Comparison of ENCODE assay signal across 28 mouse cellular contexts in genomic region chr3:102746174-102746573, GRCm38 (mm10). TPM values are rescaled to one million over a fixed set of nuclear protein-coding genes. Genes with fewer than 3 reads are reported as not detected.
"Had no signal": no experiment of that assay in that cellular context is flagged by ENCODE, and none has a peak within 500 bp of the region (broad histone marks: within the 10 kb centered on the region; RNA-seq: fewer than 3 reads in every experiment).

No protein-coding gene starts in this region.

- DNase-seq: kidney, adult 18-20 months; kidney, adult 9 months; kidney, postnatal 14 days; kidney, postnatal 4 days; layer of hippocampus, postnatal 36 days; liver, embryonic 13.5 days; lung, adult 2 months; lung, postnatal 14 days; lung, postnatal 4 days; midbrain, embryonic 14.5 days; retina, postnatal 1 day; right cerebral cortex, postnatal 25 days; spleen, adult 18-20 months; thymus, postnatal 25 days had no signal

- H3K9ac ChIP-seq: liver, embryonic 13.5 days; neural tube, embryonic 12.5 days; stomach, embryonic 15.5 days had no signal

- H3K27me3 ChIP-seq: liver, embryonic 13.5 days; neural tube, embryonic 12.5 days; stomach, embryonic 15.5 days had no signal

- H3K36me3 ChIP-seq: liver, embryonic 13.5 days; stomach, embryonic 15.5 days had no signal

- H3K4me3 ChIP-seq: left cerebral cortex, adult 2 months; liver, embryonic 13.5 days; midbrain, embryonic 10.5 days; neural tube, embryonic 12.5 days; stomach, embryonic 15.5 days had no signal

- H3K27ac ChIP-seq: left cerebral cortex, adult 2 months; liver, embryonic 13.5 days; midbrain, embryonic 10.5 days; neural tube, embryonic 12.5 days; stomach, embryonic 15.5 days had no signal

- H3K4me2 ChIP-seq: liver, embryonic 13.5 days; neural tube, embryonic 12.5 days; stomach, embryonic 15.5 days had no signal

- H3K9me3 ChIP-seq: liver, embryonic 13.5 days; midbrain, embryonic 10.5 days; neural tube, embryonic 12.5 days; stomach, embryonic 15.5 days had no signal

RNA-seq across cellular contexts. Expression of gene Tshb, which starts 36.3 kb away (rescaled TPM):
- total RNA-seq: layer of hippocampus, adult 18-20 months; layer of hippocampus, postnatal 10 days; layer of hippocampus, postnatal 36 days; left cerebral cortex, adult 2 months; left cerebral cortex, postnatal 10 days; left cerebral cortex, postnatal 36 days; liver, adult 2 months; megakaryocyte progenitor cell, adult 5-6 weeks; midbrain, postnatal 0 days had no signal
- polyA plus RNA-seq: kidney, embryonic 16.5 days; limb, embryonic 14.5 days; liver, adult 2 months; liver, embryonic 16.5 days had no signal
